17 mouse cellular contexts compared by ENCODE assay signal in the genomic region with DNA sequence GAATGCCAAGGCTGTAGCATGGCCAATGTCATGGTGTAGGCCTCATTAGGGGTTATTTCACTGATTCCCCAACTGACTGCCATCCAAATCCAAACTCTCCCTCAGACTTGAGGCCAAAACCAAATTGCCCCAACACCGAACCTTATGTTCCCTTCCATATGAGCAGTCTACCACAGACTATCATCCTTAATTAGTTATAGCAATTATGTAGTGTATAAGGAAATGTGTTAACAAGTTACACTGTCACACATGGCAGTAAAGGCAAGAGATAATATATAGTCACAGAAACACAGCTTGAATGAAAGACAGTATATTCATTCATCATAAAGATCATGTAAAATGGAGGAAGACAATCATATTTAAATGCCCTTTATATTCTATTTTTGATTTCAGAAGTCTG. TPM values are rescaled to one million over a fixed set of nuclear protein-coding genes. Genes with fewer than 3 reads are reported as not detected.
DNase-seq lines count a peak whose midpoint lies in the region; ATAC-seq and TF ChIP-seq lines count a peak whose summit lies in the region.
"Had no signal": no experiment of that assay in that cellular context is flagged by ENCODE, and none has a peak within 500 bp of the region (broad histone marks: within the 10 kb centered on the region; RNA-seq: fewer than 3 reads in every experiment).

No protein-coding gene starts in this region.

- TF ChIP-seq POLR2A in brain, embryonic 14.5 days (IDR thresholded peaks at IDR 0.05; ENCODE audit: borderline replicate concordance, extremely low read depth, insufficient read depth, insufficient read length, poor library complexity, severe bottlenecking) = no peak

- no peak for TF ChIP-seq CTCF in brain, embryonic 14.5 days (IDR thresholded peaks at IDR 0.05; ENCODE audit: borderline replicate concordance, extremely low read depth, insufficient read depth, insufficient read length)

- no peaks in the 10 kb centered on the region for H3K4me1 ChIP-seq in forebrain, embryonic 16.5 days (replicated peaks; ENCODE audit: control insufficient read depth, insufficient read depth, low read length)
- H3K4me1 ChIP-seq in forebrain, embryonic 12.5 days = no peaks in the 10 kb centered on the region
- H3K4me1 ChIP-seq in heart, embryonic 12.5 days (replicated peaks) = 0 out of 2 replicates have a peak, but pooled peaks cover 5% of the 10 kb centered on the region
- H3K4me1 ChIP-seq in liver, embryonic 11.5 days (replicated peaks; ENCODE audit: control insufficient read depth, insufficient read depth, low read length) = no peaks in the 10 kb centered on the region
- H3K4me1 ChIP-seq: embryonic facial prominence, embryonic 12.5 days; forebrain, embryonic 15.5 days had no signal

- 82% methylated on average over 1 of the region's 1 CpGs for WGBS in forebrain, embryonic 16.5 days
- WGBS in forebrain, embryonic 12.5 days = 90% methylated on average over 1 of the region's 1 CpGs
- 91% methylated on average over 1 of the region's 1 CpGs for WGBS in heart, embryonic 12.5 days
- 93% methylated on average over 1 of the region's 1 CpGs for WGBS in liver, embryonic 11.5 days

- H3K9ac ChIP-seq in forebrain, embryonic 16.5 days (replicated peaks; ENCODE audit: low read depth, low read length) = no peak overlapping the region
- H3K9ac ChIP-seq in forebrain, embryonic 12.5 days = no peak overlapping the region
- H3K9ac ChIP-seq in heart, embryonic 12.5 days = no peak overlapping the region
- no peak overlapping the region for H3K9ac ChIP-seq in liver, embryonic 11.5 days (ENCODE audit: low read depth, low read length)
- H3K9ac ChIP-seq: embryonic facial prominence, embryonic 12.5 days; forebrain, embryonic 15.5 days had no signal

- H3K27me3 ChIP-seq in forebrain, embryonic 16.5 days (replicated peaks; ENCODE audit: control insufficient read depth, insufficient read depth, low read length) = no peaks in the 10 kb centered on the region
- H3K27me3 ChIP-seq in forebrain, embryonic 12.5 days = no peaks in the 10 kb centered on the region
- no peaks in the 10 kb centered on the region for H3K27me3 ChIP-seq in heart, embryonic 12.5 days (replicated peaks)
- no peaks in the 10 kb centered on the region for H3K27me3 ChIP-seq in liver, embryonic 11.5 days (replicated peaks; ENCODE audit: control insufficient read depth, insufficient read depth, low read length)
- H3K27me3 ChIP-seq: embryonic facial prominence, embryonic 12.5 days; forebrain, embryonic 15.5 days had no signal

- no peak overlapping the region for H3K27ac ChIP-seq in forebrain, embryonic 16.5 days (ENCODE audit: low read length)
- no peak overlapping the region for H3K27ac ChIP-seq in forebrain, embryonic 12.5 days
- no peak overlapping the region for H3K27ac ChIP-seq in heart, embryonic 12.5 days (ENCODE audit: poor library complexity, severe bottlenecking)
- no peak overlapping the region for H3K27ac ChIP-seq in liver, embryonic 11.5 days (ENCODE audit: low read depth, low read length)
- H3K27ac ChIP-seq: embryonic facial prominence, embryonic 10.5 days; embryonic facial prominence, embryonic 12.5 days; forebrain, embryonic 15.5 days had no signal

- no peaks in the 10 kb centered on the region for H3K36me3 ChIP-seq in forebrain, embryonic 16.5 days (ENCODE audit: control insufficient read depth, insufficient read depth)
- no peaks in the 10 kb centered on the region for H3K36me3 ChIP-seq in forebrain, embryonic 12.5 days (replicated peaks)
- no peaks in the 10 kb centered on the region for H3K36me3 ChIP-seq in heart, embryonic 12.5 days
- no peaks in the 10 kb centered on the region for H3K36me3 ChIP-seq in liver, embryonic 11.5 days (ENCODE audit: control insufficient read depth, insufficient read depth, low read length)
- H3K36me3 ChIP-seq: embryonic facial prominence, embryonic 10.5 days; embryonic facial prominence, embryonic 12.5 days; forebrain, embryonic 15.5 days had no signal

- H3K4me2 ChIP-seq in forebrain, embryonic 16.5 days (ENCODE audit: low read length) = no peak overlapping the region
- no peak overlapping the region for H3K4me2 ChIP-seq in forebrain, embryonic 12.5 days
- H3K4me2 ChIP-seq in heart, embryonic 12.5 days = no peak overlapping the region
- no peak overlapping the region for H3K4me2 ChIP-seq in liver, embryonic 11.5 days
- H3K4me2 ChIP-seq: embryonic facial prominence, embryonic 12.5 days; forebrain, embryonic 15.5 days had no signal

- H3K9me3 ChIP-seq in forebrain, embryonic 16.5 days (ENCODE audit: control insufficient read depth, low read length) = no peaks in the 10 kb centered on the region
- H3K9me3 ChIP-seq in forebrain, embryonic 12.5 days = no peaks in the 10 kb centered on the region
- no peaks in the 10 kb centered on the region for H3K9me3 ChIP-seq in heart, embryonic 12.5 days (replicated peaks)
- no peaks in the 10 kb centered on the region for H3K9me3 ChIP-seq in liver, embryonic 11.5 days (ENCODE audit: control insufficient read depth, low read length)
- H3K9me3 ChIP-seq: embryonic facial prominence, embryonic 10.5 days; embryonic facial prominence, embryonic 12.5 days; forebrain, embryonic 15.5 days had no signal

- H3K4me3 ChIP-seq in forebrain, embryonic 16.5 days (replicated peaks; ENCODE audit: low read length) = no peak overlapping the region
- H3K4me3 ChIP-seq in forebrain, embryonic 12.5 days (replicated peaks) = no peak overlapping the region
- no peak overlapping the region for H3K4me3 ChIP-seq in heart, embryonic 12.5 days
- no peak overlapping the region for H3K4me3 ChIP-seq in liver, embryonic 11.5 days (ENCODE audit: low read depth, low read length)
- H3K4me3 ChIP-seq: embryonic facial prominence, embryonic 10.5 days; embryonic facial prominence, embryonic 12.5 days; forebrain, embryonic 15.5 days had no signal

- peak; percentile 40 for DNase-seq in heart, adult 11 months
- peak; percentile 26 for DNase-seq in brain, embryonic 14.5 days (ENCODE audit: low read depth)
- no peak for DNase-seq in liver, embryonic 11.5 days (ENCODE audit: low spot score)
- DNase-seq: adrenal gland, adult 2 months; adrenal gland, postnatal 10 days; adrenal gland, postnatal 25 days; cerebellum, adult 11-12 months; cerebellum, adult 2 months; cerebellum, adult 9-10 months; cerebellum, postnatal 10 days; cerebellum, postnatal 25 days had no signal

- peak; percentile 52; the same call in 1 of the 2 replicates for ATAC-seq in forebrain, embryonic 16.5 days
- ATAC-seq in forebrain, embryonic 12.5 days (ENCODE audit: low FRiP score) = no peak
- ATAC-seq in heart, embryonic 12.5 days (ENCODE audit: insufficient number of reproducible peaks, low FRiP score) = no peak
- ATAC-seq in liver, embryonic 11.5 days (replicated peaks; ENCODE audit: low FRiP score) = no peak
- ATAC-seq: forebrain, embryonic 15.5 days had no signal

RNA-seq across cellular contexts. Expression of a gene that starts 17.4 kb away (rescaled TPM):
- 0.63 and 1.5 TPM in 2 replicates for polyA plus RNA-seq in forebrain, embryonic 16.5 days (2015; fragmentation: Nextera tagmentation; extraction: Ambion mirVana)
- 0.32 and 0.55 TPM in 2 replicates for polyA plus RNA-seq in forebrain, embryonic 12.5 days (2016; fragmentation: Nextera tagmentation; extraction: Ambion mirVana)
- polyA plus RNA-seq in heart, embryonic 12.5 days (2016; fragmentation: Nextera tagmentation; extraction: Ambion mirVana) = 2.2 and 2.4 TPM in 2 replicates
- 0.28 and 0.79 TPM in 2 replicates for polyA plus RNA-seq in brain, embryonic 14.5 days (2012; rRNA removed)
- polyA plus RNA-seq in liver, embryonic 11.5 days (2014; fragmentation: Nextera tagmentation; extraction: Ambion mirVana) = 1.2 and 1.6 TPM in 2 replicates

RNA-seq across cellular contexts. Expression of a gene that starts 17.7 kb away (rescaled TPM):
- polyA plus RNA-seq in forebrain, embryonic 16.5 days (2015; fragmentation: Nextera tagmentation; extraction: Ambion mirVana) = 9.1 and 13.3 TPM in 2 replicates
- polyA plus RNA-seq in forebrain, embryonic 12.5 days (2016; fragmentation: Nextera tagmentation; extraction: Ambion mirVana) = 22.7 and 43.7 TPM in 2 replicates
- 1,019 and 1,096 TPM in 2 replicates for polyA plus RNA-seq in heart, embryonic 12.5 days (2016; fragmentation: Nextera tagmentation; extraction: Ambion mirVana)
- polyA plus RNA-seq in brain, embryonic 14.5 days (2012; rRNA removed) = 14.1 and 18.2 TPM in 2 replicates
- polyA plus RNA-seq in liver, embryonic 11.5 days (2014; fragmentation: Nextera tagmentation; extraction: Ambion mirVana) = 44.3 and 68.2 TPM in 2 replicates

Comparison
In these comparisons a context has a peak if more than half of its experiments do, and no peak if none do; other contexts are left out.
1. RNA of a gene that starts 17.7 kb away (polyA plus RNA-seq): 1,019 to 1,096 TPM in heart, embryonic 12.5 days; 44.3 to 68.2 TPM in liver, embryonic 11.5 days, 22.7 to 43.7 TPM in forebrain, embryonic 12.5 days, 14.1 to 18.2 TPM in brain, embryonic 14.5 days and 9.1 to 13.3 TPM in forebrain, embryonic 16.5 days; every median in the first group is over 10 times any median in the second.